Mouse (Mus musculus) stomach, postnatal 0 days (tissue): ENCODE results near the gene Chit1.
A peak's percentile ranks its signal among the peaks of the same experiment; 100 is the strongest.

Experiments
- CTCF ChIP-seq: IDR thresholded peaks from 2 replicates; pipeline ENCODE4 v1.5.1; 2016; ENCODE audit warnings: antibody characterized with exemption, low read depth, mild to moderate bottlenecking, moderate library complexity
- EP300 ChIP-seq: optimal IDR thresholded peaks from 2 replicates; pipeline ENCODE3; 2016; ENCODE audit warnings: antibody characterized with exemption

- peak; percentile 30; the same call in 1 of the 2 replicates for TF ChIP-seq CTCF
- TF ChIP-seq EP300 = no peak
Observed at GRCm38 (mm10) chr1:134162510-134163225, 51.6 kb downstream of the Chit1 start.
